Mouse (Mus musculus) kidney, adult 2 months (tissue): ENCODE measurements at regions not wholly inside any gene's neighbourhood (a gene's known extent, or its start where the extent isn't known, plus 50 kb on each side); places are given as distances from the start of the nearest gene placed in this dataset.

Experiments
- DNase-seq: peaks from one replicate; pipeline ENCODE4 v3.0.0; 2021
- H3K27ac ChIP-seq: fragments of 200-500 bp; 2 replicates; pipeline ENCODE4 v1.5.1; 2012; ENCODE audit warnings: low read depth, low read length, control low read depth, inconsistent platforms; ENCODE audit not compliant: insufficient read depth
- H3K27me3 ChIP-seq: fragments of 200-500 bp; replicated peaks from 2 replicates; pipeline ENCODE4 v1.6.1; 2012; ENCODE audit warnings: mild to moderate bottlenecking, moderate library complexity, low read length, inconsistent platforms; ENCODE audit not compliant: control insufficient read depth, insufficient read depth
- H3K36me3 ChIP-seq: fragments of 200-500 bp; 2 replicates; pipeline ENCODE4 v1.6.1; 2012; ENCODE audit warnings: mild to moderate bottlenecking, moderate library complexity, low read length, inconsistent platforms; ENCODE audit not compliant: control insufficient read depth, insufficient read depth
- H3K4me1 ChIP-seq: fragments of 200-500 bp; 2 replicates; pipeline ENCODE4 v1.6.1; 2011; ENCODE audit warnings: low read length; ENCODE audit not compliant: control insufficient read depth, insufficient read depth
- H3K4me3 ChIP-seq: fragments of 200-500 bp; 2 replicates; pipeline ENCODE4 v1.5.1; 2011; ENCODE audit warnings: mild to moderate bottlenecking, low read depth, low read length, control low read depth; ENCODE audit not compliant: insufficient read depth
- CTCF ChIP-seq: fragments of 200-500 bp; conservative IDR thresholded peaks from 2 replicates; pipeline ENCODE4 v1.5.1; 2011; ENCODE audit warnings: low read depth, mild to moderate bottlenecking, control low read depth, low read length, moderate library complexity, mixed read lengths; ENCODE audit not compliant: insufficient read depth, insufficient read length
- POLR2A ChIP-seq: fragments of 200-500 bp; IDR thresholded peaks from one replicate; pipeline ENCODE4 v1.6.1; 2011; ENCODE audit warnings: low read depth, low read length, control low read depth
- WGBS: fragments of 180-500 bp; shearing (Covaris S2); methylation state at CpG from one replicate; pipeline ENCODE4 v1.1.7; 2018; 5-methylcytosine and 5-hydroxymethylcytosine counted together

- WGBS, result 40% methylated on average over 5 of the region's 5 CpGs
- no peak for DNase-seq
- no peak overlapping the region for H3K4me3 ChIP-seq
- no peaks in the 10 kb centered on the region for H3K27me3 ChIP-seq
- no peak overlapping the region for H3K27ac ChIP-seq
- TF ChIP-seq CTCF (no peak), POLR2A (no peak)
- no peaks in the 10 kb centered on the region for H3K4me1 ChIP-seq
- no peaks in the 10 kb centered on the region for H3K36me3 ChIP-seq
These were observed 57.8 kb downstream of the Ier5 start for GRCm38 (mm10) chr1:155041592-155041991.

- no peak for DNase-seq
- 79% methylated on average over 1 of the region's 1 CpGs for WGBS
- TF ChIP-seq POLR2A (no peak), CTCF (no peak)
- Histone ChIP-seq H3K27ac (no peak overlapping the region), H3K4me3 (no peak overlapping the region), H3K36me3 (no peaks in the 10 kb centered on the region), H3K4me1 (no peaks in the 10 kb centered on the region), H3K27me3 (no peaks in the 10 kb centered on the region)
These were observed 58.5 kb downstream of the Ier5 start for GRCm38 (mm10) chr1:155040939-155041371.

GRCm38 (mm10) chr1:155040086-155040726 lies 59.2 kb downstream of the Ier5 start:
- H3K27ac ChIP-seq, result no peak overlapping the region
- H3K36me3 ChIP-seq, result no peaks in the 10 kb centered on the region
- TF ChIP-seq CTCF (no peak), POLR2A (no peak)
- H3K27me3 ChIP-seq, result no peaks in the 10 kb centered on the region
- no peak overlapping the region for H3K4me3 ChIP-seq
- H3K4me1 ChIP-seq, result no peaks in the 10 kb centered on the region
- WGBS, result 32% methylated on average over 9 of the region's 9 CpGs
- DNase-seq, result no peak

GRCm38 (mm10) chr1:155038631-155039625 lies 60.5 kb downstream of the Ier5 start:
- WGBS, result 70% methylated on average over 11 of the region's 11 CpGs
- no peak overlapping the region for H3K27ac ChIP-seq
- DNase-seq, result no peak

GRCm38 (mm10) chr1:155037479-155037878 lies 62.0 kb downstream of the Ier5 start:
- no peaks in the 10 kb centered on the region for H3K4me1 ChIP-seq
- H3K27ac ChIP-seq, result no peak overlapping the region
- H3K36me3 ChIP-seq, result no peaks in the 10 kb centered on the region
- no peak overlapping the region for H3K4me3 ChIP-seq
- TF ChIP-seq CTCF, result no peak
- no peak for TF ChIP-seq POLR2A
- 86% methylated on average over 3 of the region's 3 CpGs for WGBS
- no peak for DNase-seq
- no peaks in the 10 kb centered on the region for H3K27me3 ChIP-seq

More at GRCm38 (mm10) chr1:155038631-155039625, 60.5 kb downstream of the Ier5 start:
- TF ChIP-seq POLR2A (no peak), CTCF (no peak)
- H3K4me3 ChIP-seq, result no peak overlapping the region
- no peaks in the 10 kb centered on the region for H3K27me3 ChIP-seq
- no peaks in the 10 kb centered on the region for H3K36me3 ChIP-seq
- H3K4me1 ChIP-seq, result no peaks in the 10 kb centered on the region

- no peak overlapping the region for H3K27ac ChIP-seq
These were observed 68.5 kb downstream of the Ier5 start for GRCm38 (mm10) chr1:155030908-155031307.

More at GRCm38 (mm10) chr1:155030908-155031307, 68.5 kb downstream of the Ier5 start:
- Histone ChIP-seq H3K4me1 (peaks cover 5% of the 10 kb centered on the region; the same call in 1 of the 2 replicates), H3K27me3 (no peaks in the 10 kb centered on the region), H3K4me3 (no peak overlapping the region), H3K36me3 (no peaks in the 10 kb centered on the region)
- 59% methylated on average over 9 of the region's 9 CpGs for WGBS
- TF ChIP-seq CTCF (no peak), POLR2A (no peak)
- DNase-seq, result no peak
